ENCODE assay signal across 7 mouse cellular contexts in the genomic region with DNA sequence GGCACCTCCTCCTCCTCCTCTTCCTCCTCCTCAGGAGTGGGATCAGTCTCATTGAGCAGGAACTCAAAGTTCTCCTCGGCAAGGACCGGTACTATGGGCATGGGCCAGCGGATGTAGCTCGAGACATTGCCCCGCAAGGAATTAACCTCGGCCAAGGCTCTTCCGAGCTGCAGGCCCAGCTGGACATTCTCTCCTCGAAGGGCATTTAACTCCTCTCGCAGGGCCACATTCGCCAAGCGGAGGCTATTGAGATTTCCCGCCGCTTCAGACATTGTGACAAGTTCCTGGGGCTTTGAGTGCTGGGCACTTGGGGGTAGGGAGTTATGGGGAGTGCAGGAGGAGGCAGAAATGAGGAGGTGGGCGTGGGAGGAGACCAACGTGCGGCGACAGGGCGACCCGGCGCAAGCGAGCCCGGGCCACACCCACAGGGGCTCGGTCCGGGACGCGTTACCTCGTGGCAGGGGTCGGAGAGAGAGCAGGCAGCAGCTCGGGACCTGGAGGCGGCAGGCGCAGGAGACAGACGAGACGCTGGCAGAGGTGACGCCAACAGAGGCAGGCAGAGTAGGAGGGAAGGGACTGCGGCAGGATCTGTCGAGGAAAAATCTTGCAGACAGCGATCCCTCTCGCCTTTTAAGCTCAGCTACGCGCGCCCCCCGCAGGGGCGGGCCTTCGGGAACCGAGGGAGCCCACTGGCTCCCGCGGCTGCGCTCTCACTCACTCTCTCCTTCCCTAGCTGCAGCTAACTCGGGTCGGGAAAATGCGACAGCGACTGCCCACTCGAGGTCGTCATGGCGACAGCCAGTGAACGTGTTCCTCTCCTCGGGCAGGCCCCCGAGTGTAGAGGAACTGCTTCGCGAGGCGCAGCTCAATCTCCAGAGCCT. TPM values are rescaled to one million over a fixed set of nuclear protein-coding genes. Genes with fewer than 3 reads are reported as not detected.
DNase-seq lines count a peak whose midpoint lies in the region; ATAC-seq and TF ChIP-seq lines count a peak whose summit lies in the region.

Gene Rtl5 (minus strand): TSS at position 714 of the 881 bp plus-strand sequence.

- TF ChIP-seq CTCF in cortical plate, adult 2 months (IDR thresholded peaks at IDR 0.05; ENCODE audit: extremely low read depth, insufficient read depth, low read length), result no peak

- H3K4me2 ChIP-seq in intestine, embryonic 14.5 days (ENCODE audit: low read length), result peak within 1 kb of the TSS; percentile 58

- TF ChIP-seq POLR2A in cortical plate, adult 2 months (IDR thresholded peaks at IDR 0.05; ENCODE audit: extremely low read depth, insufficient read depth, low read length), result no peak

- WGBS in intestine, embryonic 14.5 days, result 14% methylated on average over 50 of the region's 61 CpGs

- no peaks in the 10 kb centered on the region for H3K36me3 ChIP-seq in intestine, embryonic 14.5 days (ENCODE audit: control insufficient read depth, insufficient read depth, low read length)

- 0 out of 2 replicates have a peak, but pooled peaks cover 7% of the 10 kb centered on the region for H3K27me3 ChIP-seq in intestine, embryonic 14.5 days (replicated peaks; ENCODE audit: control insufficient read depth, insufficient read depth, low read length)

- H3K4me3 ChIP-seq in cortical plate, adult 2 months (ENCODE audit: insufficient read depth, low read length), result peak within 1 kb of the TSS; percentile 52
- peak within 1 kb of the TSS; percentile 43 for H3K4me3 ChIP-seq in intestine, embryonic 14.5 days (ENCODE audit: low read depth, low read length)

- DNase-seq in adrenal gland, adult 18-20 months (ENCODE audit: low spot score in 2 of 2), result peak; percentile 41 to 43
- DNase-seq in gastrocnemius, postnatal 36 days, result peak; percentile 28 to 58
- DNase-seq in intestine, embryonic 14.5 days (ENCODE audit: low spot score), result peak; percentile 76
- peak; percentile 78 to 89 for DNase-seq in left cerebral cortex, postnatal 25 days (ENCODE audit: low spot score in 2 of 2)
- DNase-seq in right cerebral cortex, postnatal 36 days (ENCODE audit: low spot score in 2 of 2), result peak; percentile 78 to 85

- peak within 1 kb of the TSS; percentile 44 for H3K9ac ChIP-seq in intestine, embryonic 14.5 days (ENCODE audit: low read length)

- peaks cover 2% of the 10 kb centered on the region for H3K4me1 ChIP-seq in cortical plate, adult 2 months (ENCODE audit: control insufficient read depth, insufficient read depth, low read length)
- no peaks in the 10 kb centered on the region for H3K4me1 ChIP-seq in intestine, embryonic 14.5 days (replicated peaks; ENCODE audit: control insufficient read depth, insufficient read depth, low read length)

- intact Hi-C loops in gastrocnemius, postnatal 36 days (cut with DNase I), result no loop called here
- intact Hi-C loops in left cerebral cortex, postnatal 25 days (cut with DNase I), result loop anchor here (2.0 to 5.0 kb wide), 2 partner anchors 48 to 406 kb away; partner anchors contain the start of gene Pin4

- peak within 1 kb of the TSS; percentile 32 for H3K27ac ChIP-seq in cortical plate, adult 2 months (ENCODE audit: insufficient read depth, low read length)
- H3K27ac ChIP-seq in intestine, embryonic 14.5 days (ENCODE audit: low read depth), result peak within 1 kb of the TSS; percentile 43

- no peaks in the 10 kb centered on the region for H3K9me3 ChIP-seq in intestine, embryonic 14.5 days (ENCODE audit: control insufficient read depth, low read length)

- ATAC-seq in intestine, embryonic 14.5 days (replicated peaks; ENCODE audit: low FRiP score, low TSS enrichment, low read depth), result peak; percentile 89
- ATAC-seq in megakaryocyte-erythroid progenitor cell, adult 5-6 weeks (replicated peaks; ENCODE audit: low FRiP score, low TSS enrichment, poor library complexity, severe bottlenecking), result peak; percentile 64

RNA-seq across cellular contexts. Expression of gene Rtl5, which starts in this region (rescaled TPM):
- total RNA-seq in adrenal gland, adult 18-20 months (2021), result 1 to 10 TPM; 9.5 to 9.7 TPM
- 16.2 and 17.2 TPM in 2 replicates for polyA plus RNA-seq in cortical plate, adult 2 months (2012; rRNA removed)
- under 1 TPM; 0.66 to 0.81 TPM for total RNA-seq in gastrocnemius, postnatal 36 days (2021)
- 1.9 and 2.2 TPM in 2 replicates for polyA plus RNA-seq in intestine, embryonic 14.5 days (2014; fragmentation: Nextera tagmentation; extraction: Ambion mirVana)
- total RNA-seq in left cerebral cortex, postnatal 25 days (2021), result 10 to 100 TPM; 21.9 to 23.1 TPM
- 0.52 and 4.6 TPM in 2 replicates for total RNA-seq in megakaryocyte-erythroid progenitor cell, adult 5-6 weeks (2014; fragmentation: Nextera tagmentation)
- total RNA-seq in megakaryocyte-erythroid progenitor cell, adult 5-6 weeks (2017), result 1.2 TPM in 1 of 2 replicates, not detected in the other

Comparison
In these comparisons a context has a peak if more than half of its experiments do, and no peak if none do; other contexts are left out.
1. Peak in every context shown above with its lines: DNase-seq, ATAC-seq, H3K4me3 ChIP-seq and H3K27ac ChIP-seq.
2. Peak in DNase-seq in gastrocnemius, postnatal 36 days; RNA of the gene not detected or under 1 TPM.